Mouse (Mus musculus) left cerebral cortex, adult 2 months (tissue): ENCODE measurements around the gene Slc6a6. TPM values are rescaled to one million over a fixed set of nuclear protein-coding genes. Genes with fewer than 3 reads are reported as not detected.

ENCODE experiments used
- DNase-seq, 2 experiments: peaks; one replicate each; pipeline ENCODE4 v3.0.0; 2021 to 2022; ENCODE audit warnings: low spot score in 2 of 2, mixed read lengths in 1 of 2; ENCODE audit errors: extremely low spot score in 1 of 2
- H3K27ac ChIP-seq: fragments of 200-600 bp; 2 replicates; pipeline ENCODE4 v1.8.1; 2022
- H3K4me3 ChIP-seq: fragments of 200-600 bp; 2 replicates; pipeline ENCODE4 v1.8.1; 2022
- CTCF ChIP-seq: fragments of 200-600 bp; IDR thresholded peaks from 2 replicates; pipeline ENCODE4 v1.8.1; 2022; ENCODE audit warnings: antibody characterized with exemption, mild to moderate bottlenecking, moderate library complexity
- intact Hi-C: fragments of 180-260 bp; cut with DNase I; formaldehyde crosslinking; loops from one replicate; pipeline ENCODE4 v1.15.1; 2025
- total RNA-seq, 2 experiments: library from RNA; stranded (reverse); gene quantifications; 2 replicates each; pipeline ENCODE4 v1.2.3; 2021

Slc6a6 gene
- total RNA-seq, 2 experiments from 2014 or later: 127 to 147 TPM

DNA sequence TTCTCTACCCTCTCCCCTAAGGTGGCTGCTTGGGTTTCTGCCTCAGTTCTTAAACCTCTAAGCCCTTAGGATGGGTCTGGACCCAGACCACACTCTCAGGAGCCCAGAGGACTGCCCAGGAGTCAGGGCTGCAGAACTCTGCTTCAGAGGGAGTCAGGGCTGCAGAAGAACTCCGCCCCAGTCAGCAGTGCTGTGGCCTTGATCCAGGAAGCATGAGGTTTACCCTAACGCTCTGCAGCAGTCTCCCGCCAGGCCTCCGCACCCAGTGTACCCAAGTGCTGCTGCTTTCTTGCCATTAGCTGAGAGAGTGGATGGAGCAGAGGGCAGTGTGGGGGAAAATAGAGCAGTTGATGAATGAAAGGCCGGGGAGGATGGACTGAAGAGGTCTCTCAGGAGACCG lies 124.2 kb downstream of the Slc6a6 start:
- DNase-seq: no peak
- H3K4me3 ChIP-seq: no peak overlapping the region
- no peak for TF ChIP-seq CTCF
- intact Hi-C loops: loop anchor here (5.0 kb wide), 1 partner anchor 34 kb away; no protein-coding TSS in a partner anchor
- no peak overlapping the region for H3K27ac ChIP-seq

Other genes with a start within 250 kb of the Slc6a6 start
- gene Chchd4, start 210.5 kb upstream of the Slc6a6 start, total RNA-seq: 10 to 100 TPM; 20.8 to 21.2 TPM
- gene Tmem43, start 210.3 kb upstream of the Slc6a6 start, total RNA-seq: 10 to 100 TPM; 29.3 to 30.0 TPM
- 10 to 100 TPM; 12.9 to 13.2 TPM for gene Xpc, start 168.2 kb upstream of the Slc6a6 start, total RNA-seq
- gene Lsm3, start 168.1 kb upstream of the Slc6a6 start, total RNA-seq: 10 to 100 TPM; 35.0 to 40.6 TPM
- 10 to 100 TPM; 16.2 to 17.3 TPM for gene Grip2, start 143.2 kb downstream of the Slc6a6 start, total RNA-seq
- gene Ccdc174, start 194.0 kb downstream of the Slc6a6 start, total RNA-seq: 10 to 100 TPM; 26.2 to 27.0 TPM
- gene 4930590J08Rik, start 218.8 kb downstream of the Slc6a6 start, total RNA-seq: 1 to 10 TPM; 2.9 to 3.5 TPM